Mouse (Mus musculus): ENCODE measurements around the gene Obsl1.

The Obsl1 gene

DNA sequence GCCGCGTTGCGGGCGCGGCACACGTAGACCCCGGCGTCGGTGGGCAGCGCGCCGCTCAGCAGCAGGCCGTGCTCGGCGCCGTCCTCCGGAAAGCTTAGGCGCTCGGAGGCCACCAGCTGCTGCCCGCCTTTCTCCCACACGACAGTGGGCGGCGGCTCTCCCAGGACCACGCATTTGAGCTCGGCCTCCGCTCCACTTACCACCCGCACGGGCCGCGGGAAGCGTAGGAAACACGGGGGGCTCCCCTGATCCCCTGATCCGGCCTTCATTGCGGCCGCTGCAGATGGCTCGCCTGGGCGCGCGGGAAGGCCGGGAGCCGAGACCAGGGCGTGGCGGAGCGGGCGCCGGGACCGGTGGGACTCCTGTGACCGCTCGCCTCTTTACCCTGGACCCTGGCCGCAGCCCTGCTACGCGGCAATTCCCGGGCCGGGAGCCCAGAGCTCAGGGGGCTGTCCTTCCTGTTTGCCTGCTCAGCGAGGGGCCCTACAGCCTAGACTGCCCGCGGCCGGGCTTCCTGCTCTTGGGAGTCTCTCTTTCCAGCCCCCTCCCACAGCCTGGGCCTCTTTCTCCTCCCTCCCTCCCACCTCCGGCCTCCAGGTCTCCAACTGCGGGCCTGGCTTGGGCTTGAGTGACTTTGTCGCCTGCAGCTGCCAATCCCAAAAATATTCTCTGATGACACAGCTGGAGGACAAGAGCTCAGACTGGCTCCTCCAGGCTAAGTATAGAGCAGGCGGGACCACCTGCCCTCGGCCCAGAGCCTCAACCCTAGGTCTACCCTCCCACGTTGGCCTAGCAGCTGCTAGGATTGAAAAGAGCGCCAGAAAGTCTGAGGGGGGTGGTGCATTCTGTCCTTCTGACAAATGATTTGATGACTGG, at the start of gene Obsl1:
Obsl1 (minus strand) TSS at position 497 of the 876 bp plus-strand sequence.
- DNase-seq (ENCODE audit: low spot score in 2 of 2), result peak; percentile 42 to 63

DNA sequence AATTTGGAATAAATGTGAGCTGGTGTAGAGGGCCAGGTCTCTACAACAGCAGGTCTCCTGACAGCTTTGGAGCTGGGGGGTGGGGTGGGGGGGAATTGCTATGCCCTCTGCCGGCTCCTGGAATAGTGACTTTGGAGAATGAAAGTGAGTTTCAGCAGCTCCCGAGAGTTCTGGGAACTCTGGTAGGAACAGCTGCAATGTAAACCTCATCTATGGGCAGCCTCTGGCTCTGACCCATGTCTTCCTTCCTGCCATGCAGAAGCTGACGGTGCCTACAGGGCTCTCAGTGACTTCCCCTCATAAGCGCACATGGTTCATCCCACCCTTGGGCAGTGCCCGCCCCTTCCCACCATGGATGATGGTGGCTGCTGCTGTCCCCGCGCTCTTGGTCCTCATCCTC, 49.4 kb upstream of the Obsl1 start:
- no peak for DNase-seq (ENCODE audit: low spot score in 2 of 2)

DNA sequence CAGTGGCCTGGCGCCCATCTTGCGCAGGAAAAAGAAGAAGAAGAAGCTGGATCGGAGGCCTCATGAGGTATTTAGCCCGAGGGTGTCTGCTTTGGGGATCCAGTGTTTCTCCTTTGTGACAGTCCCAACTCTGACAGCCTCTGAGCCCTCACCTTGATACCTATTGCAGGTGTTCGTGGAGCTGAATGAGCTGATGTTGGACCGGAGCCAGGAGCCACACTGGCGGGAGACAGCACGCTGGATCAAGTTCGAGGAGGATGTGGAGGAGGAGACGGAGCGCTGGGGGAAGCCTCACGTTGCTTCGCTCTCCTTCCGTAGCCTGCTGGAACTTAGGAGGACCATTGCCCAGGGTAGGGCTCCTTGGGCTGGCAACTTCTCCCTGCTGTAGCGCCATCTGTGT, 44.3 kb upstream of the Obsl1 start:
- no peak for DNase-seq (ENCODE audit: low spot score in 2 of 2)

DNA sequence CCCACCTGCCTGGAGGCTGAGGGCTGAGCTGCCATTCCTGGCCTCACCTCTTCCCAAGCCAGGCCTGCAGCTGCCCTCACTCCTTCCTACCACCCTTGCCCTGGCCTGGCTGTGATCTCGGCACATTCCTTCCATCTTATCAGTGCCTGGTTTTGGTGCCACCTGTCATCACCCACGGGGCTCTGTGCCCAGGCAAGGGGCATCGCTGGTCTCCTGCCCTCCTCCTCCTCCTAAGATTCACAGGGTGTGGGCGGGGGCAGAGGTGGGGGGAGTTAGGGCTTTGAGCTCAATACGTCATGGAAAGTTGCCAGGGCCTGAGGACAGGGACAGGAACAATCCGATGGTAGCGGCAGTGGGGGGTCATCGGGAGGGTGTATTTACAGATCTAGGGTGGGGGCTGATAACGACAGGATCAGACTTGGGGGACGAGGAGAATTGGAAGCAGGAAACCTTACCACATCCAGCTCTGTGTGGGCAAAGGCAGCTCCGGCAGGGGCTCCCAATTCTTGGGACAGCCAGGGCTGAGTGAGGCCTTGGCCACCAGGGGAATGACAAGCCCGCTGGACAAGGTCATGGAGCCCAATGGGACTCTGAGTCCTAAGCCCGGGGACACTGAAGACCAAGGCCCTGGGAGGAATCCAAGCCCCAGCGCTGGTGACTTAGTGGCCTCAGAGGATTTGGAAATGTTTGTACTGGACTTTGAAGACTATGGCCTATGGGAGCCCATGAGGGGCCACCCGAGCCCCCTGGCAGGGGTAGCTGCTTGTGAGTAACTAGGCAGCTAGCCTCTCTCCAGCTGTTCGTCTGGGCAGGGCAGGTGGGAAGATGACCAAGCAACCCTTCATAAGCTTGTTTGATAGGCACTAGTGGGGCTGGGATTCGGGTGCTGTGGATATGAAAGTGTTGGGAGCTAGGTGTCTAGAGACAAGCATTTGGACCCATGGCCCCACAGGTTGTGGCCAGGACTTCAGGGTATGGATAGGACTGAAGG, 43.3 kb upstream of the Obsl1 start:
- DNase-seq (ENCODE audit: low spot score in 2 of 2), result no peak

DNA sequence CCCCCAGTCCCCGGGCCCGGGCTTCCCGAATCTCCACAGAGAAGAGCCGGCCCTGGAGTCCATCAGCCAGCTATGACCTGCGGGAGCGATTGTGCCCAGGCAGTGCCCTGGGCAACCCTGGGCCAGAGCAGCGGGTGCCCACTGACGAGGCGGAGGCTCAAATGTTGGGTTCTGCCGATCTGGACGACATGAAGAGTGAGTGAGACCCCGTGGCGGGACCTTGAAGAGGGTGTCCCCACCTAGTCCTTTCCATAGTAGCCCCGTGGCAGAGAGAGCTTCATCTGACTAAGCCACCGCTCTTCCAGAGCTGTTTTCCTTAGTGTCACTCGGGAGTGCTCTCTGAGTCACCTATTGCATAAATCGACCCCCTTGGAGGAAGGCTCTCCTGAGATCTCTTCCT, 42.6 kb upstream of the Obsl1 start:
- DNase-seq (ENCODE audit: low spot score in 2 of 2), result no peak

DNA sequence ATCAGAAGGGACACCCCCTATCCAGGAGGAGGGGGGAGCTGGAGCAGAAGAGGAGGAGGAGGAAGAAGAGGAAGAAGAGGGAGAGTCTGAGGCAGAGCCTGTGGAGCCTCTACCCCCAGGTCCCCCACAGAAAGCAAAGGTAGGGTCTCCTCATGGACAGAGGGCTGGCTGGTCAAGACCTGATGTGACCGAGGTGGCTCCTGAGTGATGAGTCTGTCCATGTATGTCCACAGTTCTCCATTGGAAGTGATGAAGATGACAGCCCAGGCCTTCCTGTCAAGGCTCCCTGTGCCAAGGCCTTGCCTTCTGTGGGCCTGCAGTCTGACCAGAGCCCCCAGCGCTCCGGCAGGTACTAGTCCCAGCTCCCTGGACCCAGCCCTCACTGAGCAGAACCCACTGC, 41.8 kb upstream of the Obsl1 start:
- DNase-seq (ENCODE audit: low spot score in 2 of 2), result no peak

DNA sequence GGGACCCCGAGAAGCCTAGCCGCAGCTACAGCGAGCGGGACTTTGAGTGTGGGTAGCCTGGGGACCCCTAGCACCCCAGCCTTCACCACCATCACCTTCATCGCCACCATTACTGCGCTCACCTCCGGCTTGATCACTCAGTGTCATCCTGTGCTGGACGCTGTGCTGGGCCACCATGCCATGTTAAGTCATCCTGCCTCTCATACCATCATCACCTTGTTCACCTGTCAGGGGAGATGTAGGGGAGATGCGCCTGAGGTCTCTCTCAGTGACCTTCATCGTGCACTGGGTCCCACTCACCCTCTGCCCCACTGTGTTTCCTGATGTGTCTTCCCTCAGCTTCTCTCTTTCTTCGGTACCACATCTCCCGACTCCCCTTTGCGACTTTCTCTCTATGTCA, 41.1 kb upstream of the Obsl1 start:
- no peak for DNase-seq (ENCODE audit: low spot score in 2 of 2)

DNA sequence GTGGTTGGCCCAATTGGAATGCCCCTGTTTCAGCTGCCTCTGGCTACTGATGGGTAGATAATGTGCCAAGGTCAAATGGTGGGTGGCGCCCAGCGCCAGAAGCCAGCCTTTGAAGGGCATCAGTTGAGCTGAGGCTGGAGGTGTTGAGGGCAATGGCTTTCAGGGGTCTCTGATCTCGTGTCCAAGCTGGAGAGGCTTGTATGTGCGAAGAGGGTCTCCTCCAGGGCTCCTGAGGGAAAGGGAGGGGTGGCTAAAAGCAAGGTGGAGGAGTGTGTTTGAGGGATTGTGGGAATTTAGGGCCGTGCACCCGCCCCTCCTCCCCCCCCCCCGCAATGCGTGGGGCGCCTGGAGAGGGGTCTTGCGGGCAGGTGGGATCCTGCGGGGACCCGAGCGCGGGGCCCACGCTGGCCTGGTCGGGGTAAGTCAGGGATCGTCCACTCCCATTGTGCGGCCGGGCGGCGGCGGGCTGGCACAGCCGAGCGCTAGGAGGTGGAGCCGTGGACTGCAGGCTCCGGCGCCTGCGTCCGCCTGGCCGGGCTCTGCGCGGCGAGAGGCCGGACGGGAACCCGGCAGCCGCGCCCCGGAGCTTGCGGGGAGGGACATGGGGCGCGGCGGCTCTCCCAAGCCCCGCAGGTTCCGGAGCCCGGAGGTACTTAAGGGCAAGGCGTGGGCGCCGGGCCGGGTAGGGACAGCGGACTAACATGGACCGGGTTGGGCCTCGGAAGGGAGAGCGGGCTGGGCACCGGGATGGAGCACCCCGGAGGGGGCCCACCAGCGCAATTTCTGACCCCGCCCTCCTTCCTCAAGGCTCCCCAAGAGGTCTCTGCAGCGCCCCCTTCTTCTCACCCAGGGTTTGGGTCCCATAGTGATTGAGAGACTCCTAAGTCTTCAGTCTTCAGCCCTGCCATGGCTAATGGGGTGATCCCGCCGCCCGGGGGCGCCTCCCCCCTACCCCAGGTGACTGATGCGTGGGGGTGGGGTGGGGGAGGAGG, 40.0 kb upstream of the Obsl1 start, which contains the start of gene Slc4a3:
Slc4a3 (plus strand) TSS at position 302 of the 992 bp plus-strand sequence.
- DNase-seq (ENCODE audit: low spot score in 2 of 2), result peak; percentile 57 to 68

DNA sequence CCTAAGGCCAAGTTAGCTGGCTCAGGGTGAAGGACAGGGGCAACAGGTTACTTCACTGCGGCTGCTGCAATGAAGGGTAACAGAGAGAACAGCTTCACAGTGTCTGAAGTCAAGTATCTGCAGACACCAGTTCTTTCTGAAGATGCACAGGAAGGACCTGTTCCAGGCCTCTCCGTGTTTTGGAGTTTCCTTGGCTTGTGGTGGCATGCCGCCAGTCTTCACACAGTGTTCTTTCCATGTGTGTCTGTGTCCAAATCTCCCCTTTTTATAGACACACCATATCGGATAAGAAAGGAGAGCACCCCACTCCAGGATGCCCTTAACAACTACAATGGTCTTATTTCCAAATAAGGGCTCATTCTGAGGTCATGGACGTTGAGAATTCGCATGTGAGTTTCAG, 38.1 kb upstream of the Obsl1 start:
- DNase-seq (ENCODE audit: low spot score in 2 of 2), result no peak

DNA sequence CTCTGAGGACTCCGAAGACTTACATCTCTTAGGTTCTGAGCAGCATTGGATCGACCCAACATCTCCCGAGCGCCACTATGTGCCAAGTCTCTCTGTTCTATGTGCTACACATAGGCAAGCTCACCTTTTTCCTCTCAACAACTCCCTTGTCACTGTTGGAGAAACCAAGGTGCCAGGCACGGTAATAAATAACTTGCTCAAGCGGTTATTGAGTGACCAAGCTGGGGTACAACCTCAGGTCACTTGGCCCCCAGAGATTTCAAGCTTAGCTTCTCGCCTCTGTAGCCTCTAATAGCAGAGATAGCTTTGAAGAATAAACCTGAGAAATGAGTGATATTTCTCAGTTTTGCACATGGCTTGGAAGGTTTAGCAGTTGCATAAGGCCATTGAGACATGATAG, 35.2 kb upstream of the Obsl1 start:
- no peak for DNase-seq (ENCODE audit: low spot score in 2 of 2)

DNA sequence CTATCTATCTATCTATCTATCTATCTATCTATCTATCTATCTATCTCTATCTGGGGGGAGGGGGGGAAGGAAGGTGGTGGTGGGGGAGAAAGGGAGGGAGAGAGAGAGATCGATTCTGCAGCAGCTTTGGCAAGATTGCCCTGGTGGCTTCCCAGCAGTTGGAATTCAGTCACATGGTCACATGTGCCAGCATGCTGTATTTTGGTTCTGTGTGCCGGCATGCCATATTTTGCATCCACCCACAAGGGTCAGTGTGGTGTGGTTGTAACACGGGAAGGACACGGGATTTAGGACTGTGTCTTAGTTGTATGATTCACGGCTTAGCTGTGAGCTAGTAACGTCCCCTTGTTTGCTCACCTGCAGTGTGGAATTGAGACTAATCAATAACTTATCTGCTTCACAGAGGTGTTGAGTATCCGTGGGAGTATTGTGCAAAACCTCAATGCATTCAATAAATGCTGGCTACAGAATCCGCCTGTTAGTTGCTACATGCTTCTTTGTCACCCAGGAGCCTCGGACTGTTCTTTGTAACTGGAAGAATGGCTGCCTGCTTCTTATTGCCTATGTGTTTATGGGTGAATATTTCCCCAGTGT, 32.4 kb upstream of the Obsl1 start:
- no peak for DNase-seq (ENCODE audit: low spot score in 2 of 2)

DNA sequence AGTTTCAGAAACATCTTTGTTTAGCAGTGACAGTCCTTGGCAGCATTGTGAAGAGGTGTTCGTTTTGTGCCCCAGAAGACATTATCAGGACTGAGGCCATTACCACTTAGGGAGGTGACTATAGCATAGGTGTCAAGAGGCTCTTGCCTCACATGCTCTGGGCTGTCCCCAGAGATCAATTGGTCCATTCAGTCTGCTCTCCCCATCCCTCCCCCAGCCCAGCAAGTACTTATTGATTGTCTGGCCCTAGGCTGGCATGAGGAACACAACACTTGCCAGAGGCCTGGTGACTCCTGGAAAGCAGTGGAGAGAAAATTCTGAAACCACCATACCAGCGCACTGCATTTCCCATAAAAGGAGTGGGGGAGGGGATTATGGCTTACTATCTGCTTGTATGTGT, 31.3 kb upstream of the Obsl1 start:
- no peak for DNase-seq (ENCODE audit: low spot score in 2 of 2)

DNA sequence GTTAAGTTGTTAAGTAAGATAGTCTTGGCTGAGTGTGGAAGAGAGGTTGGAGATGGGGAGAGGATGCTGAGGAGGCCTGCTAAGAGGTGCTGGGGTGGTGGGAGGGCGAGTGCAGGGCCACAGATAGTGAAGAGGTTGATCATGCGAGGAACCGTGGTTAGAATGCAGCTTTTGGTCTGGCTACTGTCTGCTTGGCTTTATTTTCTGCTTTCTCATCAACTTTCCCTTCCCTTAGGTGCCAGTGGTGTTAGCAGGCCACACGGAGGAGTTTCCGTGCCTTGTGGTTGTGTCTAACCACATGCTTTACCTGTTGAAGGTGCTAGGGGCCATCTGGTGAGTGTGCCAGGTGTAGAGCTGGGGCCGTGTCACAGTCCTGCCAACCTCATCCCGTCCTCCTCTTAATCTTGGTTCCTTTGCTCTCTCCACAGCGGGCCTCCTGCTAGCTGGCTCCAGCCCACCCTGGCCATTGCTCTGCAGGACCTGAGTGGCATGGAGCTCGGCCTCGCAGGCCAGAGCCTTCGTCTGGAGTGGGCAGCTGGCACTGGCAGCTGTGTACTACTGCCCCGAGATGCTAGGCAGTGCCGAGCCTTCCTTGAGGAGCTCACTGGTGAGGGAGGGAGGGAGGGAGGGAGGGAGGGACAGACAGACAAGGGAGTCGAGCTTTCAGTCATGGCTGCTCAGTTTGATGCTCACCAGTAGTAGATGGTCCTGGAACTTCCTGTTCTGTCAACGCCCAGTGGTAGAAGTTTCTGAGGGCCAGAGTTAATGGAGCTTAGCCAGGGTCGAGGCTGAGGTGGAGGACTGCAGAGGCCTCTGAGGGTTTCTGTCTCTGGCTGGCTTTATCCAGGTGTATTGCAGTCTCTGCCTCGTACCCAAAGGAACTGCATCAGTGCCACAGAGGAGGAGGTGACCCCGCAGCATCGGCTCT, 27.3 kb upstream of the Obsl1 start:
- DNase-seq (ENCODE audit: low spot score in 2 of 2), result no peak

DNA sequence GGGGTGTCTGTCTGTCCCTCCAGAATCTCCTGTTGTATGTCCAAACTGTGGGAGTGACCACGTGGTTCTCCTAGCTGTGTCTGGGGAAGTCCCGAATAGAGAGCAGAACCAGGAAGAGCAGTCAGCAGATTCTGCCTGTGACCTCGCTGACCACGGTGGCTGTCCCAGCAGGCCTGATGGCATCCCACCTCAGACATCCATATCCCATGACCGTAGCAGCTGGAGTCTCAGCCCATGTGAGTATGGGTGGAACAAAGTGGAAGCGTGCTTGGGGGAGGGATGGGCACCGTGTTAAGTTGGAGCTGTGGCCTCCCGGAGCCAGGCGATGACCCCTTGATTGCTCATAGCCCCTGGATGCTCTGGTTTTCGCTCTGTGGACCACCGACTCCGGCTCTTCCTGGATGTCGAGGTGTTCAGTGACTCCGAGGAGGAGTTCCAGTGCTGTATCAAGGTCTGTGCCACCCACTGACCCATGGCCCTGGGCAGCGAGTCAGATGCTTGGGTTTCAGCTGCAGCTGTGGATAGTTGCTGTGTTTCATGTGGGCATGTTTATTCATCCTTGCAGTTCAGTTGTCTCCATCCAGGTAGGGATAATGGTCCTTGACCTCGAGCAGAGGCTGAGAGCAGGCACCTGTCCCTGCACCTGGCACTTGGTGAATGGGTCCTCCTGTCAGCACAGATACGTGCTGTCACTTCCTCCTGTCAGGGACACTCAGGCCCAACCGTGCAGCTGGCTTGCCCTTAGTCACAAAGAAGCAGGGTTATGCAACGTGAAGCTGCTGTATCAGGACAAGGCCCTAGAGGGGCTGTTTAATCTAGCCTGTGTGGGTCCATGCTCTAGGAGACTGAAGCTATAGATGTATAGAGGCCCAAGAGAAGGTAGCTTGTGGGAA, 26.3 kb upstream of the Obsl1 start:
- DNase-seq (ENCODE audit: low spot score in 2 of 2), result no peak

DNA sequence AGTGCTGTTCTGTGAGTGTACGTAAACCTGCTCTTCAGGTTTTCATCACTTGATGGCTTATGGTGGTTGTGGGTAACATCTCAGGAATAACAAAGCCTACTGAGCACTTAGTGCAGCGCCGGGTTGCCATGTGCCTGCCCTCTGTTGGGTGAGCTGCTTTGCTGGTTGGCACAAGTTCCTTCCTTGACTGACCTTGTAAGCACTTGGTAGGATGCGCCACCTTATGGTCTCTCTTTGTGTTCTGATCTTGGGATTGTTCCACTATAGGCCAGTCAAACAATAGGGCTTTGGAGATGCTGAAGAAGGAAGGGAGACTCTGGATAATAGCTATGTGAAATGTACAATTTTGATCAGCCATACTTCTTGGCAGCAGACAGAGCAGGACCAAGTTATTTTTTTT, 24.3 kb upstream of the Obsl1 start:
- DNase-seq (ENCODE audit: low spot score in 2 of 2), result no peak

DNA sequence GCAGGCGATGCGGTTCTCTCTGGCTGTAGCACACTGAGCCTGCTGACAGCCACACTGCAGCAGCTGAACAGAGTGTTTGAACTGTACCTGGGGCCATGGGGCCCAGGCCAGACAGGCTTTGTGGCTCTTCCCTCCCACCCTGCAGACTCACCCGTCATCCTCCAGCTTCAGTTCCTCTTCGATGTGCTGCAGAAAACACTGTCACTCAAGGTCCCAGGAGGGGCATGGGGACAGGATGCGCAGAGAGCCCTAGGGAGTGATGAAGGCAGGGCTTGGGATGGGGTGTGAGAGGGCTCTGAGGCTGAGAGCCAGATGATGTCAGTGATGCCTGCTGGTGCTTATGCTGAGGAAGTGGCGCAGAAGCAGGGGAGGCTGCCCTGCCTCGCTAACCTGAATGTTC, 18.4 kb upstream of the Obsl1 start:
- no peak for DNase-seq (ENCODE audit: low spot score in 2 of 2)

DNA sequence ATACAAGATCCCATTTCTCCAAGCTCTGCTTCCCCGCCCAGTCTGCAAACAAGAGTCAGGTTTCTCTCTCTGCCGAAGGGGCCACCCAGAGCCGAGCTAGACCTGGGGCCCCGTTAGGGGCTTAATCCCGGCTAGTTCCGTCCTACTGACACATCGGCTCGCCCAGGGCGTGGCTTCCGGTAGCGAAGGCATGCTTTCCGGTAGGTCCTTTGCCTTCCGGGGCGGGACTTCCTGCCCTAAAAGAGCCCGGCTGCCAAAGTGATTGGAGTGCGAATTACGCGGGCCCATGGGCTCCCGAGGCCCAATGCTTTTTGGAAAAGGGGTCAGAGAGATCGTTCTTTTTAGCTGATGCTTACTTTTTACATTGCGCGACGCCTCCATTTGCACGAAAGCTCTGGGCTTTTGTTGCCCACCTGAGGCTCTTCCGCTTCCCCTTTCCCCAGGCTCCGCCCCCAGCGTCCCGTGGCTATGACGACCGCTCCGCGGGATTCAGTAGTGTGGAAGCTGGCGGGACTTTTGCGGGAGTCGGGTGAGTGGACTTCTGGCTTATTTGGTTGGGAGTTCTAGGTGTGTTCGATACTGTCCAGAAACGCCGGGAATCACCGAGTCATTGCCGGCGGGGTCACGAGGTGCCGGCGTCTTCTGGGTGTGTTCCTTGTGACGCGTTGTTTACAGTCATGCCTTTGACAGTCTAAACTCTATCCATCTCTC, 15.2 kb upstream of the Obsl1 start, which contains the start of gene Stk11ip:
Stk11ip (plus strand) TSS at position 209 of the 711 bp plus-strand sequence.
- peak; percentile 90 to 93 for DNase-seq (ENCODE audit: low spot score in 2 of 2)

DNA sequence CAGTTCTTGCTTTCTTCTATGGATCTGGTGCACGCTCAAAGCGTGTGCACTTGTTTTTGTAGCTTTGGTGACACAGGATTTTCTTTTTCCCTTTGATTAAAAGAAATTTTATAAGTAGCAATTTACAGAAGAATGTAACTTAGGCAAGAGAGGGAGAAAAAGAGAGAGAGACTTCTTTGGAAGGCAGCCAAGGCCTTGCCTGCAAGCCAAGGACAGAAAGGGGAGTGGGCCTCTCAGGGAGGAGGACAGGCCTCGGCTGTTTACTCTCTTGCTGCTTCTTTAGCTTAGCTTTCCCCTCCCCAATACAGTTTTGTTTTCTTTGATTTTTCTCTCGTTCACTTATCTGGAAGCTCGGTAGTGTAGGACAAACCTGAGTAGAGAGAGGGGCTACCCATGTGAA, 13.3 kb upstream of the Obsl1 start:
- no peak for DNase-seq (ENCODE audit: low spot score in 2 of 2)
